Mouse (Mus musculus) duodenum, adult 2 months (tissue): ENCODE measurements around the gene Ly6f. TPM values are rescaled to one million over a fixed set of nuclear protein-coding genes. Genes with fewer than 3 reads are reported as not detected.

Experiments used
- polyA plus RNA-seq: library from polyadenylated mRNA; depleted of rRNA; stranded (reverse); fragments of >200 nt; gene quantifications from 2 replicates; pipeline ENCODE4 v1.2.3, GENCODE M21; 2012; ENCODE audit warnings: low replicate concordance; rRNA removed

Ly6f gene
- polyA plus RNA-seq = not detected in 2 replicates

DNA sequence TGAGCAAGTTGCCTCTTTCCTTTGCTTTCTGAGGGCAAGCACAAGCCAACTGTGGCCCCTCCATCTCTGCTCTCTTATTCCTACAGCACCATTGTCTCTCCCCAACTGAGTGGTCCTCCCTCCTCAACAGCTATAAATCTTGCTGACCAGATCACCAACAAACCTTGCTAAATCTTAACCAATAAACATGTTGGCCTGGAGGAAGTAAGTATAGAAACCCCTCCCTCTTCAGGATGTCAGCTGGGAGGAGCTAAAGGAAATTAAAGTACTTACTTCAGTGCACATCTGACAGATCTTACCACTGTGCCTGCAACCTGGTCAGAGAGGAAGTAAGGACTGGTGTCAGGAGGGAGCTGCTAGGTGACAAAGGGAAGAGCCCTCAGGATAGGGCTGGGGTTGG lies at the start of gene Ly6f:
Ly6f (plus strand) TSS at position 301 of the 400 bp plus-strand sequence.

Other genes starting within 250 kb of the Ly6f start
- 81.0 and 83.6 TPM in 2 replicates for gene Ly6c1, start 219.6 kb upstream of the Ly6f start, polyA plus RNA-seq
- gene Ly6c2, start 156.5 kb upstream of the Ly6f start, polyA plus RNA-seq = 15.0 and 17.7 TPM in 2 replicates
- gene Ly6g, start 113.2 kb upstream of the Ly6f start, polyA plus RNA-seq = not detected in 2 replicates
- gene BC025446, start 52.0 kb upstream of the Ly6f start, polyA plus RNA-seq = 15.5 and 41.8 TPM in 2 replicates